Mouse (Mus musculus) left cerebral cortex, postnatal 4 days (tissue): ENCODE measurements at regions not wholly inside any gene's neighbourhood (a gene's known extent, or its start where the extent isn't known, plus 50 kb on each side); places are given as distances from the start of the nearest gene placed in this dataset.
A peak's percentile ranks its signal among the peaks of the same experiment; 100 is the strongest.

Experiments
- DNase-seq: peaks from one replicate; pipeline ENCODE4 v3.0.0-alpha.2; 2022
- intact Hi-C: fragments of 180-260 bp; cut with DNase I; formaldehyde crosslinking; loops from one replicate; pipeline ENCODE4 v1.15.1; 2025

- peak; percentile 74 for DNase-seq
- intact Hi-C loops = no loop called here
Measured at GRCm38 (mm10) chrX:152918212-152918611, 88.1 kb upstream of the Usp51 start.

GRCm38 (mm10) chrX:152926991-152927390, 79.3 kb upstream of the Usp51 start:
- intact Hi-C loops = loop anchor here (10.0 kb wide), 1 partner anchor 218 kb away; no protein-coding TSS in a partner anchor
- DNase-seq = peak; percentile 19

GRCm38 (mm10) chrX:152946201-152946600, 60.1 kb upstream of the Usp51 start:
- no peak for DNase-seq

More at GRCm38 (mm10) chrX:152946201-152946600, 60.1 kb upstream of the Usp51 start:
- intact Hi-C loops = no loop called here
